Mouse (Mus musculus): ENCODE measurements at regions not wholly inside any gene's neighbourhood (a gene's known extent, or its start where the extent isn't known, plus 50 kb on each side); places are given as distances from the start of the nearest gene placed in this dataset.

DNA sequence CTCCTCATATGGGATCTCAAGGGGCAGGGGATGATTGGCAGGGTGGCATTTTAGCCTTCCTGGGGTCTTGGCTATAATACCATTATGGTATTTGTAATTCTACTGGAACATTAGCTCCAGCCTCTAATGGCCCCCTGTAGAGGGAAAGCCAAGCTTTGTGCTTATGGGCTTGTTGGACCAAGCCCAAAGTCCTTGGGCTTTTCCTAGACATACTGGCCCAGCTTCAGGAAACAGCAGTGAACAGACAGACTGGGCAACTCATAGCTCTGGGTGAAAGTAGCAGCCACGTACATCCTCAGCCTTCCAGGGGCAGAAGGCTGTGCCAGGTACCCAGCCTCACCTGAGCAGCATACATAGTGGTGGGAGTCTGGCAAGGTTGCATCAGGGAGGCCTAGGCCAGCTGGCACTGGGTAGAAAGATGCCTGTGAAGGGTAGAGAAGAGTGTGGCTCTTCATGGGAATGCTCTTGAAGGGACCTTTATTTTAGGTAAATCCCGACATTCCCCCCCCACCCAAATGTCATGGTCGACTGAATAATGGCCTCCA is 108.1 kb upstream of the Neo1 start:
- H3ac ChIP-seq (ENCODE audit: control insufficient read depth, insufficient read length): no peak overlapping the region
- TF ChIP-seq POLR2AphosphoS2 (IDR thresholded peaks at IDR 0.05; ENCODE audit: insufficient read length, low read depth): no peak
- TF ChIP-seq TCF3 (IDR thresholded peaks at IDR 0.05; ENCODE audit: insufficient read length, low read depth): no peak
- no peak overlapping the region for H3K4me2 ChIP-seq (ENCODE audit: low read depth)
- H3K36me3 ChIP-seq (ENCODE audit: control insufficient read depth, insufficient read depth): no peaks in the 10 kb centered on the region
- H3K79me2 ChIP-seq (ENCODE audit: control insufficient read depth, insufficient read depth): no peaks in the 10 kb centered on the region
- H3K4me3 ChIP-seq: no peak overlapping the region
- H3K27me3 ChIP-seq (ENCODE audit: control insufficient read depth, insufficient read depth, insufficient read length): peaks cover 14% of the 10 kb centered on the region

DNA sequence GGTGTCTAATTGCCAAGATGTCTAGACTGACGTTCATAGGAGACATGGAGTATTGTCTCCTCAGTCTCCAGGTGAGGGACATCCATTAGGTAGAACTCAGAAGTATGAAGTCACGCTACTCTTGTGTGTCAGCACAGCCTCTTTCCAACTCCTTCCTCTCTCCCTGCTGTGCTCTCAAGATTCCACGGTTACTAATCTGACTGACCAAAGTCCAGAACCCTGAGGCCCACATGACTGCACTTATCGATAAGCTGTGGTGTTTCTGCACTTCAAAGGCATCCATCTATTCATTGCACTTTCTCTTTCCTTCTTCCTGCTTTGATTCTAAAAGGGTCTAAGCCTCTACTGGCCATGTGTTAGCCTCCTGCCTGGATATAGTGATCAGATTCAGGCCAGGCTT is 107.4 kb upstream of the Neo1 start:
- H3K79me2 ChIP-seq (ENCODE audit: control insufficient read depth, insufficient read depth): no peaks in the 10 kb centered on the region
- no peak overlapping the region for H3K4me3 ChIP-seq
- no peak overlapping the region for H3ac ChIP-seq (ENCODE audit: control insufficient read depth, insufficient read length)
- H3K4me2 ChIP-seq (ENCODE audit: low read depth): no peak overlapping the region
- H3K36me3 ChIP-seq (ENCODE audit: control insufficient read depth, insufficient read depth): no peaks in the 10 kb centered on the region
- no peak for TF ChIP-seq REST (IDR thresholded peaks at IDR 0.05; ENCODE audit: insufficient read depth, insufficient read length)
- no peak for TF ChIP-seq MYOG (IDR thresholded peaks at IDR 0.05; ENCODE audit: control insufficient read depth in 1 of 3, insufficient read depth in 1 of 3, insufficient read length in 2 of 3, low read depth in 2 of 3)
- TF ChIP-seq TCF12 (IDR thresholded peaks at IDR 0.05; ENCODE audit: insufficient read depth, poor library complexity, severe bottlenecking): no peak
- no peak for TF ChIP-seq POLR2A (IDR thresholded peaks at IDR 0.05; ENCODE audit: insufficient read length, low read depth)
- TF ChIP-seq MYOD1 (IDR thresholded peaks at IDR 0.05; ENCODE audit: control insufficient read depth in 1 of 3, insufficient read length in 2 of 3, low read depth in 2 of 3): no peak
- no peak for TF ChIP-seq SRF (IDR thresholded peaks at IDR 0.05; ENCODE audit: control insufficient read depth, insufficient read length, low read depth)
- TF ChIP-seq MAX (IDR thresholded peaks at IDR 0.05; ENCODE audit: low read depth): no peak
- no peak for TF ChIP-seq POLR2AphosphoS2 (IDR thresholded peaks at IDR 0.05; ENCODE audit: insufficient read length, low read depth)
- H3K27me3 ChIP-seq (ENCODE audit: control insufficient read depth, insufficient read depth, insufficient read length): peaks cover 22% of the 10 kb centered on the region

DNA sequence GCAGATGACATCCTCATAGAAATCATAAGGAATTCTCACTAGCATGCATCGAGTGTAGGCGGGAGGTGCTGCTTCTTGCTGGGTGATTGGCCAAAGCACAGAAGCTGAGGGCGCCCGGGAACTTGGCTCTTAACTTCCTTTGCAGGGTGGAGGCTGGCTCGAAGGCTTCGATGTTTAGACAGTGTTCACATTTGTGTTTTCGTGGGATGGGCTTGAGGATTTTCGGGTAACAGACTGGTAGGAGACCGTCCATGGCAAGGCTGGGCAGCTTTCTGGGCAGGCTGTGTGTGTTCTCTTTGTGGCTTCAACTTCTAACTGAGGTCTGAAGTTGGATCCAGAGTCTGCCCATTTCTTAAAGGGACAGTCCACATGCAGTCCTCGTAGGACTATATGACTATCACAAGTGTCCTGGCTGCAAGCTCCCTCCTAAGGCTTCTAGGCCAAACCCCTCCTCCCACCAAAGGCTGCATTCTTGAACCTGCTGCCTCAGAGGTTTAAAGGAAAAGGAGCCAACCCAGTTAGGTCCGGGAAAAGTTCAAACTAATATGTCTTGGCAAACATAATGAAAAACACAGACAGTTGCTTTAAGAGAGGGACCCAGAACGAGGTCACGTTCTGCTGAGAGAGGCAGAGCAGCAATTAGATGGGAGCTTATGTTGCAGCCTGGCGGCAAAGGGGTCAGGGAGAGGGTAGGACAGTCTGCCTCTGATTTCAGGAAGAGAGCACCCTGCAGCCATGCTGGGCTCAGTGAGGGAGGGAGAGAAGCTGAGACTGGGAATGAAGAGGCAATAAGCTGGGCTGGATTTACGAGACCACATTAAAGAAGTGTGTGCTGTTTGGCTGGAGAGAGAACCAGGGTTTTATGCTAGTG is 98.2 kb upstream of the Neo1 start:
- no peaks in the 10 kb centered on the region for H3K79me2 ChIP-seq (ENCODE audit: control insufficient read depth, insufficient read depth)
- H3K27me3 ChIP-seq (ENCODE audit: control insufficient read depth, insufficient read depth, insufficient read length): peaks cover 20% of the 10 kb centered on the region
- no peak overlapping the region for H3ac ChIP-seq (ENCODE audit: control insufficient read depth, insufficient read length)
- TF ChIP-seq MAX (IDR thresholded peaks at IDR 0.05; ENCODE audit: low read depth) (no peak), TCF12 (IDR thresholded peaks at IDR 0.05; ENCODE audit: insufficient read depth, poor library complexity, severe bottlenecking) (no peak), SRF (IDR thresholded peaks at IDR 0.05; ENCODE audit: control insufficient read depth, insufficient read length, low read depth) (no peak)
- peak overlapping the region; percentile 66 for H3K4me2 ChIP-seq (ENCODE audit: low read depth)
- no peaks in the 10 kb centered on the region for H3K36me3 ChIP-seq (ENCODE audit: control insufficient read depth, insufficient read depth)
- H3K4me3 ChIP-seq: no peak overlapping the region

DNA sequence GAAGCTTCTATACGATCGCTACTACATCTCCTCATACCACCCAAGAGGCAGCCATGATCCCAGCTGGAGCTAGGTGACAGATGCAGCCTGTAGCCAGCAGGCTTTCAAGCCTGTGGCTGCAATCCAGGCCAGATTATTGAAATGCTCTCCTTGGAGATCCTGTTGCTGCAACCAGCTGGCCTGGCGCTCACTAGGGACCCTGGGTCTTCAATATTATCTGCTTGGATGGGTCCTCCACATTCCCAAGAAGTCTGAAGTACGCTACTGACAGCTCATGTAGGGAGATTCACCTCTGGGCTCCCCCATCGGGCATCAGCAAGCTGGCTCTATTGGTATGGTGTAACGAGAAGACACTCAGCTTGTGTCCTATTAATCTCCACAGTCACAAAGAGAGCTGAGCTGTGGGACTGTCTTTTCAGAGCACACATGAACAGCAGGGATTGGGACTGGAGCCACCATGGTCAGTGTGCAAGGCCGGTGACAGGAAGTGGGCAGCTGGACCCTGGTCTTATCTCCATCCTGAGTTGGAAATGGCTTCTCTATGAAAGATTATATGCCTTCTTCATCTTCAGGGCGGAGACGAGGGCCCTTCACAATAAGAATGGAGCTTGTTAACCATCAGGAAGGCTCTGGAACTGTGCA is 93.6 kb upstream of the Neo1 start:
- no peak overlapping the region for H3ac ChIP-seq (ENCODE audit: control insufficient read depth, insufficient read length)
- TF ChIP-seq MAX (IDR thresholded peaks at IDR 0.05; ENCODE audit: low read depth) (no peak), MYOG (IDR thresholded peaks at IDR 0.05; ENCODE audit: control insufficient read depth in 1 of 3, insufficient read depth in 1 of 3, insufficient read length in 2 of 3, low read depth in 2 of 3) (no peak), CEBPB (IDR thresholded peaks at IDR 0.05; ENCODE audit: insufficient read depth, poor library complexity, severe bottlenecking) (no peak)

DNA sequence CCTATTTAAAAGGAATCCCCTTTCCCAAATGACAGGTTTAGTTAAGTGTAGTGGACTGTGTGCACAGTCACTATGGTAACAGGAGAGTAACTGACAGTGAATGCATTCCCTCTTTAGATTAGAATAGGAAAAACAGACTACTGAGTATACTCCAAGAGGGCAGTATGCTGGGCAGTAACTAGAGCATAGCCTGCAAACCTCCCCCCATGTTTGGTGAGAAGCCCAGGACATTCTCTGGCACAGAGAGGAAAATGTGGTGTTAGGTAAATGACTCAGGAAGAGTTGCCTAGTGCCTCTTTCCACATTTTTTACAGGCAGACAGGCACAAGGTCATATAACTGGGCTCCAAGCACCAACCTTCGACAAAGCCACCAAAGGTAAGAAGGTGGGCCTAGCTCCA is 93.0 kb upstream of the Neo1 start:
- no peaks in the 10 kb centered on the region for H3K79me2 ChIP-seq (ENCODE audit: control insufficient read depth, insufficient read depth)
- no peak overlapping the region for H3K4me2 ChIP-seq (ENCODE audit: low read depth)
- no peak overlapping the region for H3K4me3 ChIP-seq

More for the DNA sequence above, 93.6 kb upstream of the Neo1 start:
- Histone ChIP-seq H3K4me3 (no peak overlapping the region), H3K79me2 (ENCODE audit: control insufficient read depth, insufficient read depth) (no peaks in the 10 kb centered on the region), H3K4me2 (ENCODE audit: low read depth) (no peak overlapping the region), H3K36me3 (ENCODE audit: control insufficient read depth, insufficient read depth) (no peaks in the 10 kb centered on the region), H3K27me3 (ENCODE audit: control insufficient read depth, insufficient read depth, insufficient read length) (peaks cover 4% of the 10 kb centered on the region)

More for the DNA sequence above, 93.0 kb upstream of the Neo1 start:
- Histone ChIP-seq H3K36me3 (ENCODE audit: control insufficient read depth, insufficient read depth) (no peaks in the 10 kb centered on the region), H3ac (ENCODE audit: control insufficient read depth, insufficient read length) (no peak overlapping the region), H3K27me3 (ENCODE audit: control insufficient read depth, insufficient read depth, insufficient read length) (peaks cover 4% of the 10 kb centered on the region)
- TF ChIP-seq USF1 (IDR thresholded peaks at IDR 0.05; ENCODE audit: low read depth) (no peak), SRF (IDR thresholded peaks at IDR 0.05; ENCODE audit: control insufficient read depth, insufficient read length, low read depth) (no peak), POLR2AphosphoS2 (IDR thresholded peaks at IDR 0.05; ENCODE audit: insufficient read length, low read depth) (no peak), POLR2A (IDR thresholded peaks at IDR 0.05; ENCODE audit: insufficient read length, low read depth) (no peak), MAX (IDR thresholded peaks at IDR 0.05; ENCODE audit: low read depth) (no peak), MYOG (IDR thresholded peaks at IDR 0.05; ENCODE audit: control insufficient read depth in 1 of 3, insufficient read depth in 1 of 3, insufficient read length in 2 of 3, low read depth in 2 of 3) (no peak), MYOD1 (IDR thresholded peaks at IDR 0.05; ENCODE audit: control insufficient read depth in 1 of 3, insufficient read length in 2 of 3, low read depth in 2 of 3) (no peak), CEBPB (IDR thresholded peaks at IDR 0.05; ENCODE audit: insufficient read depth, poor library complexity, severe bottlenecking) (no peak), TCF12 (IDR thresholded peaks at IDR 0.05; ENCODE audit: insufficient read depth, poor library complexity, severe bottlenecking) (no peak), E2F4 (IDR thresholded peaks at IDR 0.05; ENCODE audit: insufficient read depth) (no peak), TCF3 (IDR thresholded peaks at IDR 0.05; ENCODE audit: insufficient read length, low read depth) (no peak), REST (IDR thresholded peaks at IDR 0.05; ENCODE audit: insufficient read depth, insufficient read length) (no peak)

All from myocyte (in vitro differentiated cells).